Mouse (Mus musculus) thymus, adult 18-20 months (tissue): ENCODE results near the gene Ehbp1.

Experiments used
- DNase-seq, 2 experiments: peaks; one replicate each; pipeline ENCODE4 v3.0.0; 2022; ENCODE audit warnings: mixed read lengths in 2 of 2

The Ehbp1 gene

GRCm38 (mm10) chr11:22286371-22286872 is 55.7 kb downstream of the Ehbp1 start:
- DNase-seq = peak; percentile 30 to 45

- no peak for DNase-seq
Measured at GRCm38 (mm10) chr11:22276656-22277055, 65.4 kb downstream of the Ehbp1 start.

GRCm38 (mm10) chr11:22274144-22274543 is 67.9 kb downstream of the Ehbp1 start:
- DNase-seq = no peak

- no peak for DNase-seq
Measured at GRCm38 (mm10) chr11:22273378-22273777, 68.7 kb downstream of the Ehbp1 start.

- DNase-seq = no peak
Measured at GRCm38 (mm10) chr11:22271889-22272288, 70.2 kb downstream of the Ehbp1 start.

- DNase-seq = no peak
Measured at GRCm38 (mm10) chr11:22269643-22270042, 72.4 kb downstream of the Ehbp1 start.

GRCm38 (mm10) chr11:22269173-22269572 is 72.9 kb downstream of the Ehbp1 start:
- no peak for DNase-seq

- DNase-seq = no peak
Measured at GRCm38 (mm10) chr11:22267014-22267413, 75.1 kb downstream of the Ehbp1 start.

GRCm38 (mm10) chr11:22255418-22255817 is 86.7 kb downstream of the Ehbp1 start:
- DNase-seq = no peak

- no peak for DNase-seq
Measured at GRCm38 (mm10) chr11:22249363-22249762, 92.7 kb downstream of the Ehbp1 start.

GRCm38 (mm10) chr11:22247736-22248135 is 94.4 kb downstream of the Ehbp1 start:
- no peak for DNase-seq

- no peak for DNase-seq
Measured at GRCm38 (mm10) chr11:22247069-22247468, 95.0 kb downstream of the Ehbp1 start.

GRCm38 (mm10) chr11:22235558-22235957 is 106.5 kb downstream of the Ehbp1 start:
- no peak for DNase-seq

- DNase-seq = no peak
Measured at GRCm38 (mm10) chr11:22234739-22235138, 107.4 kb downstream of the Ehbp1 start.

- no peak for DNase-seq
Measured at GRCm38 (mm10) chr11:22230906-22231305, 111.2 kb downstream of the Ehbp1 start.

GRCm38 (mm10) chr11:22225619-22226018 is 116.5 kb downstream of the Ehbp1 start:
- no peak for DNase-seq

- no peak for DNase-seq
Measured at GRCm38 (mm10) chr11:22218222-22218621, 123.9 kb downstream of the Ehbp1 start.

GRCm38 (mm10) chr11:22216941-22217340 is 125.2 kb downstream of the Ehbp1 start:
- no peak for DNase-seq

GRCm38 (mm10) chr11:22206611-22207010 is 135.5 kb downstream of the Ehbp1 start:
- DNase-seq = no peak

- no peak for DNase-seq
Measured at GRCm38 (mm10) chr11:22206191-22206590, 135.9 kb downstream of the Ehbp1 start.

GRCm38 (mm10) chr11:22203413-22203812 is 138.7 kb downstream of the Ehbp1 start:
- DNase-seq = no peak

- no peak for DNase-seq
Measured at GRCm38 (mm10) chr11:22201125-22201524, 141.0 kb downstream of the Ehbp1 start.

GRCm38 (mm10) chr11:22199881-22200280 is 142.2 kb downstream of the Ehbp1 start:
- no peak for DNase-seq

GRCm38 (mm10) chr11:22198406-22198805 is 143.7 kb downstream of the Ehbp1 start:
- no peak for DNase-seq

- DNase-seq = no peak
Measured at GRCm38 (mm10) chr11:22197935-22198334, 144.2 kb downstream of the Ehbp1 start.

GRCm38 (mm10) chr11:22196776-22197175 is 145.3 kb downstream of the Ehbp1 start:
- DNase-seq = no peak
